Mouse (Mus musculus): Measurements from ENCODE around the gene Cnp. TPM values are rescaled to one million over a fixed set of nuclear protein-coding genes. Genes with fewer than 3 reads are reported as not detected.

The Cnp gene
- 6.9 and 7.5 TPM in 2 replicates for polyA plus RNA-seq (2011; ENCODE audit: insufficient read depth, insufficient read length, low read depth, missing spikeins)

DNA sequence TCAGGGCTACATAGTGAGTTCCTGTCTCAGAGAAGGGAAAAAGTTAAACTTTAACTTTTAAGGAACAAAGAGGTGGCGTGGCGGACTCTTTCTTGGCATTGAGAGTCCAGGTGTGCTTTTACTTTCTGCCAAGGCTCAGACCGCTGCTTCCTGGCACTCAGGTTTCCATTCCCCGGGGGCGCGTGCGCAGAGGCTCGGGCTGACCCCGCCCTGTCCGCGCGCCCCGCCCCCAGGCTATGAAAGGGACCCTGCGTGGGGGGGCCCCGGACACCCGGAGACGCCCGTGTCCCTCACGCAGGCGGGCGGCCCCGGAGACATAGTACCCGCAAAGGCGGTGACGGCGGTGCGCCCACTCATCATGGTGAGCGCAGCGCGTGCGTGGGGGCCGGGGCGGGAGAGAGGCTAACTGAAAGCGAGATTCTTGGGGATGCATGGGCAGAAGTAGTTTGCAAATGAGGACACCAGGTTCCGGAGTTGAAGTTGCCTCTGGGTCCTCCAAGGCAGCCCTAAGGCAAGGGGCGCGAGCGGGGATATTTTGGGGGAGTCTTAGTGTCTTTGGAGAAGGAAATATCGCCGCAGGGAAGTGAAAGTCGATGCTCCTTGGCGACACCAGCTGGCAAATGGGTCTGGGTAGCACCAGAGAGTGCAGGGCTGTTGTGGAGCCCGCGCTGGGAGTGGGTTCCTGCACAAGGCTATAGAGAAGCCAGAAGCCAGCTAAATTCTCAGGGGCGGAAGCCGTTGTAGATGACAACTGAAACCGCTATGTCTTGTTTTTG, at the start of gene Cnp:
Gene Cnp, plus strand, starts transcription at position 197 of the 776 bp plus-strand sequence.
- Histone ChIP-seq H3K36me3 (ENCODE audit: control insufficient read depth, insufficient read depth, low read length, poor library complexity, severe bottlenecking) (no peaks in the 10 kb centered on the region), H3K9me3 (replicated peaks; ENCODE audit: control insufficient read depth, insufficient read depth, low read length, poor library complexity, severe bottlenecking) (no peaks in the 10 kb centered on the region), H3K4me3 (ENCODE audit: low read depth, low read length) (peak within 1 kb of the TSS; percentile 57), H3K27me3 (ENCODE audit: control insufficient read depth, insufficient read depth, low read length, poor library complexity, severe bottlenecking) (no peaks in the 10 kb centered on the region), H3K27ac (ENCODE audit: insufficient read depth, low read length) (no peak within 1 kb of the TSS), H3K4me1 (ENCODE audit: control insufficient read depth, insufficient read depth, low read length) (no peaks in the 10 kb centered on the region), H3K9ac (ENCODE audit: low read depth, poor library complexity, severe bottlenecking) (peak within 1 kb of the TSS; percentile 59)
- no peak for TF ChIP-seq EP300 (IDR thresholded peaks at IDR 0.05; ENCODE audit: insufficient read depth, low read depth, low read length)
- no peak for TF ChIP-seq POLR2A (IDR thresholded peaks at IDR 0.05; ENCODE audit: insufficient read depth, low read length)
- no peak for TF ChIP-seq CTCF (IDR thresholded peaks at IDR 0.05; ENCODE audit: low read depth, low read length)

GRCm38 (mm10) chr11:100524987-100525630, 49.6 kb upstream of the Cnp start:
- peaks cover 4% of the 10 kb centered on the region for H3K4me1 ChIP-seq (ENCODE audit: control insufficient read depth, insufficient read depth, low read length)
- H3K9ac ChIP-seq (ENCODE audit: low read depth, poor library complexity, severe bottlenecking): peak overlapping the region; percentile 8
- peaks cover 36% of the 10 kb centered on the region for H3K36me3 ChIP-seq (ENCODE audit: control insufficient read depth, insufficient read depth, low read length, poor library complexity, severe bottlenecking)
- no peak overlapping the region for H3K4me3 ChIP-seq (ENCODE audit: low read depth, low read length)
- TF ChIP-seq CTCF (IDR thresholded peaks at IDR 0.05; ENCODE audit: low read depth, low read length): no peak
- TF ChIP-seq POLR2A (IDR thresholded peaks at IDR 0.05; ENCODE audit: insufficient read depth, low read length): no peak
- no peak overlapping the region for H3K27ac ChIP-seq (ENCODE audit: insufficient read depth, low read length)
- H3K9me3 ChIP-seq (replicated peaks; ENCODE audit: control insufficient read depth, insufficient read depth, low read length, poor library complexity, severe bottlenecking): no peaks in the 10 kb centered on the region
- no peaks in the 10 kb centered on the region for H3K27me3 ChIP-seq (ENCODE audit: control insufficient read depth, insufficient read depth, low read length, poor library complexity, severe bottlenecking)

- peaks cover 4% of the 10 kb centered on the region for H3K4me1 ChIP-seq (ENCODE audit: control insufficient read depth, insufficient read depth, low read length)
- peak overlapping the region; percentile 94 for H3K9ac ChIP-seq (ENCODE audit: low read depth, poor library complexity, severe bottlenecking)
- no peaks in the 10 kb centered on the region for H3K9me3 ChIP-seq (replicated peaks; ENCODE audit: control insufficient read depth, insufficient read depth, low read length, poor library complexity, severe bottlenecking)
- no peaks in the 10 kb centered on the region for H3K27me3 ChIP-seq (ENCODE audit: control insufficient read depth, insufficient read depth, low read length, poor library complexity, severe bottlenecking)
- TF ChIP-seq POLR2A (IDR thresholded peaks at IDR 0.05; ENCODE audit: insufficient read depth, low read length) (no peak), CTCF (IDR thresholded peaks at IDR 0.05; ENCODE audit: low read depth, low read length) (no peak), EP300 (IDR thresholded peaks at IDR 0.05; ENCODE audit: insufficient read depth, low read depth, low read length) (no peak)
- peaks cover 26% of the 10 kb centered on the region for H3K36me3 ChIP-seq (ENCODE audit: control insufficient read depth, insufficient read depth, low read length, poor library complexity, severe bottlenecking)
- H3K27ac ChIP-seq (ENCODE audit: insufficient read depth, low read length): no peak overlapping the region
- peak overlapping the region; percentile 93 for H3K4me3 ChIP-seq (ENCODE audit: low read depth, low read length)
These were observed 48.5 kb upstream of the Cnp start for GRCm38 (mm10) chr11:100526052-100526816.

DNA sequence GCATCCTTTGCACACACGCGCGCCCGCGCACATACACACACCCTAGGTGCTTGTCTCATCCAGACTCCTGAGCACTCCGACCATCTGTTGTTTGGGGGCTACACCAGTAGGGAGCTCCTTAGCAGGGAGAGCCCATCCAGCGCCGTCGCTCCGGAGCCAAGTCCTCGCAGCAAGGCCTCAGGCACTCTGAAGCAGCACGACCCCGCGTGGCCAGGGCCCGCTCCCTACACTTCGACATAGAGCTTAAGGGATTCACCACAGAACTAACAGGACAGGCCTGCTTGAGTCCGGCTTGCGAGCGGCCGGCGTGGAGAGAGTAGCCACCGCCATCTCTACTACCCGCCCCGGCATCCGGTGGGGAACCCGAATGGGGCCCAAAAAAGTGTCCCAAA, 47.6 kb upstream of the Cnp start:
- Histone ChIP-seq H3K4me1 (ENCODE audit: control insufficient read depth, insufficient read depth, low read length) (peaks cover 4% of the 10 kb centered on the region), H3K9me3 (replicated peaks; ENCODE audit: control insufficient read depth, insufficient read depth, low read length, poor library complexity, severe bottlenecking) (no peaks in the 10 kb centered on the region), H3K9ac (ENCODE audit: low read depth, poor library complexity, severe bottlenecking) (peak overlapping the region; percentile 94), H3K27ac (ENCODE audit: insufficient read depth, low read length) (peak overlapping the region; percentile 57; the same call in 1 of the 2 replicates), H3K36me3 (ENCODE audit: control insufficient read depth, insufficient read depth, low read length, poor library complexity, severe bottlenecking) (peaks cover 18% of the 10 kb centered on the region), H3K4me3 (ENCODE audit: low read depth, low read length) (peak overlapping the region; percentile 93), H3K27me3 (ENCODE audit: control insufficient read depth, insufficient read depth, low read length, poor library complexity, severe bottlenecking) (no peaks in the 10 kb centered on the region)
- TF ChIP-seq POLR2A (IDR thresholded peaks at IDR 0.05; ENCODE audit: insufficient read depth, low read length) (no peak), EP300 (IDR thresholded peaks at IDR 0.05; ENCODE audit: insufficient read depth, low read depth, low read length) (no peak)

- Histone ChIP-seq H3K4me1 (ENCODE audit: control insufficient read depth, insufficient read depth, low read length) (peaks cover 4% of the 10 kb centered on the region), H3K27ac (ENCODE audit: insufficient read depth, low read length) (peak within 1 kb of the TSS; percentile 87), H3K36me3 (ENCODE audit: control insufficient read depth, insufficient read depth, low read length, poor library complexity, severe bottlenecking) (peaks cover 11% of the 10 kb centered on the region), H3K9me3 (replicated peaks; ENCODE audit: control insufficient read depth, insufficient read depth, low read length, poor library complexity, severe bottlenecking) (no peaks in the 10 kb centered on the region), H3K9ac (ENCODE audit: low read depth, poor library complexity, severe bottlenecking) (peak within 1 kb of the TSS; percentile 94), H3K4me3 (ENCODE audit: low read depth, low read length) (peak within 1 kb of the TSS; percentile 93), H3K27me3 (ENCODE audit: control insufficient read depth, insufficient read depth, low read length, poor library complexity, severe bottlenecking) (no peaks in the 10 kb centered on the region)
- TF ChIP-seq POLR2A (IDR thresholded peaks at IDR 0.05; ENCODE audit: insufficient read depth, low read length): peak; percentile 98
- no peak for TF ChIP-seq CTCF (IDR thresholded peaks at IDR 0.05; ENCODE audit: low read depth, low read length)
These were observed 47.0 kb upstream of the Cnp start, which contains the start of gene Acly for GRCm38 (mm10) chr11:100527458-100528374. TSS of gene Acly (minus strand) at chr11:100528000.

Measured in ES-Bruce4 (cell line).